Mouse (Mus musculus) common myeloid progenitor, adult 5-6 weeks (primary cell): ENCODE results near the gene Irf2. TPM values are rescaled to one million over a fixed set of nuclear protein-coding genes. Genes with fewer than 3 reads are reported as not detected.
A peak's percentile ranks its signal among the peaks of the same experiment; 100 is the strongest.

Experiments used
- ATAC-seq: replicated peaks from 2 replicates; pipeline ENCODE4 v1.8.0; 2016; ENCODE audit warnings: low read depth, mild to moderate bottlenecking, moderate TSS enrichment, inconsistent platforms; ENCODE audit not compliant: poor library complexity, severe bottlenecking
- total RNA-seq: library from RNA; stranded (forward); fragments of 200-1000, 187-1606 nt; gene quantifications from 2 replicates; pipeline ENCODE4 v1.2.3, GENCODE M21; 2017

Gene Irf2
- total RNA-seq, 1 experiment from 2014 or later: 60.4 TPM

DNA sequence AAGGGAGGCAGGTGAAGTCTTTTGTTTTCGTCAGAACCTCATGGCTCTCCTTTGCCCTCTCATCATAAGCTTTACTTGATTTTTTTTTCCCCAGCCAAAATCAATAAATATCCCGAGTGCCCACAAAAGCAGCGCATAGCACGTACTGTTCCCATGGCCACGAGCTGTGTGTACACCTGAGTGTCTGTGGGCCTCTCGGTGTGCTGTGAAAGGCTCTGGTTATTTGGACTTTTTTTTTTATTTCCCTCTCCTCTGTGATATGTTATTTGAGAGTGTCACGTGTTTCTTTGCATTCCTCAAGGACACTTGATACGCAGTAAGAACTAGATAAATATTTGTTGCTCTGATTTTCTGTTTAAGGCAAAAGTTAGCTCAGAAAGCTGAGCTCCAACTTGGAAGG lies 11.0 kb downstream of the Irf2 start:
- no peak for ATAC-seq

DNA sequence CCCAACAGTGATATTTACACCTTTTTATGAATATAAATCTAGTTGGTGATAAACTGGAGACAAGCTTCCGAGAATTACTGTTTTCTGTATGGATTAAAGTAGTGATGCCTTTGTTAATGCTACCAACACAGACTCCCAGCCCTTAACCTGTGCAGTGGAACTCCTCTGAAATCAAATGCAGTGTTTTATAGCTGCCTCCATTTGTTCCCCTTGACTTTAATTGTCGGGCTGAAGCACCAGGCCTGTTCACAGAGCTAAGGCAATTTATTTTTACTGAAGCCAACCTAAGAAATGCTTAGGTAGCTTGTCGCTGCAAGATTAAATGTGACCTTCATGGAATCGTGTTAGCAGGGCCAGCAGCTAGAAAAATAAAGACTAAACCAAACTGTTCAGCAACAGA lies 11.6 kb downstream of the Irf2 start:
- ATAC-seq: no peak

- 0 out of 2 replicates have a peak, but pooled peaks have one; percentile 23 for ATAC-seq
Measured at GRCm38 (mm10) chr8:46752986-46753385, 13.5 kb downstream of the Irf2 start.

GRCm38 (mm10) chr8:46754355-46754754 lies 14.8 kb downstream of the Irf2 start:
- no peak for ATAC-seq

- 0 out of 2 replicates have a peak, but pooled peaks have one; percentile 9 for ATAC-seq
Measured at GRCm38 (mm10) chr8:46755731-46756333, 16.3 kb downstream of the Irf2 start.

GRCm38 (mm10) chr8:46757613-46758012 lies 18.1 kb downstream of the Irf2 start:
- ATAC-seq: no peak

DNA sequence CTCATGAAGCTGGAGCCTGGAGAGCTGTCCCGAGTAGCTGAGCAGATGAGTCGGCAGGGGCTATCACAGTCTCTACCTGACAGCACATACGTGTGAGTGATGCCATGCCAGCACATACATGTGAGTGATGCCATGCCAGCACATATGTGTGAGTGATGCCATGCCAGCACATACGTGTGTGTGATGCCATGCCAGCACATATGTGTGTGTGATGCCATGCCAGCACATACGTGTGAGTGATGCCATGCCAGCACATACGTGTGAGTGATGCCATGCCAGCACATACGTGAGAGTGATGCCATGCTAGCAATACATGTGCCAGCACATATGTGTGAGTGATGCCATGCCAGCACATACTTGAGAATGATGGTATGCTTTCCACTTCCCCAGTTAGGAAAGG lies 18.6 kb downstream of the Irf2 start:
- ATAC-seq: no peak

GRCm38 (mm10) chr8:46758676-46759075 lies 19.1 kb downstream of the Irf2 start:
- no peak for ATAC-seq

GRCm38 (mm10) chr8:46759562-46759961 lies 20.0 kb downstream of the Irf2 start:
- ATAC-seq: no peak

DNA sequence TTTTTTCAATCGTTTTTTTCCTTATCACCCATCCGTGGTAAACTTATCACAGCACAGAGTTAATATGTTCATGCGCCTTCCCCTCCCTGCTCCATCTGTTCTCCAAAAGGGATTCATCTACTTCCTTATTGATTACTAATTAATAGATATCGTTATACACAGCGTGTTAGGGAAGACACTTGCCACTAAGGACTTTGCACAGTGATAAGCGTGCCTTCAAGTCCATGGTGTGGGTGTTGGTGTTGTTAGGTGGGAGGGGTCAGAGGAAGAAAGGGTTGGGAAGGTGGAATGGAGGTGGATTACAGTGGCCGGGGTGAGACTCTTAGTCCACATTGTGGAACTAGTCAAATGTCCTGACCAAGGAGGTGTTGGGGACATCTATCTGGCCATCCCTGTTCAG lies 21.2 kb downstream of the Irf2 start:
- no peak for ATAC-seq

DNA sequence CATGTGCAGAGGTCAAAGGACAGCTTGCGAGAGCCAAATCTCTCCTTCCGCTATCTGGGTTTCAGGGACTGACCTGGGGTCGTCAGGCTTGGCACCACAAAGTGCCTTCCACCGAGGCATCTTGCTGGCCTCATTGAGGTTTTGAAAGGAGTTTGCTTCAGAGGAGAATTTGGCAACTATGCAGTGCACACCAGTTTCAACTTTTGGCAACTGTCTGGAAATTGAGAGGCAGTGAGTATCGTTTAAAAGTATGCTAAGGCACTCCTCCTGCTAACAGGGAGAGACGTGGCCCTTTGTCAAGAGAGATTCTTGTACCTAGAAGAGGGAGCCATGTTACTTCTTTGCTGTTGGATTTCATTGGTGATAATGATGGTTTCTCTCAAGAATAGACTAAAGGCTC lies 21.9 kb downstream of the Irf2 start:
- ATAC-seq: no peak

DNA sequence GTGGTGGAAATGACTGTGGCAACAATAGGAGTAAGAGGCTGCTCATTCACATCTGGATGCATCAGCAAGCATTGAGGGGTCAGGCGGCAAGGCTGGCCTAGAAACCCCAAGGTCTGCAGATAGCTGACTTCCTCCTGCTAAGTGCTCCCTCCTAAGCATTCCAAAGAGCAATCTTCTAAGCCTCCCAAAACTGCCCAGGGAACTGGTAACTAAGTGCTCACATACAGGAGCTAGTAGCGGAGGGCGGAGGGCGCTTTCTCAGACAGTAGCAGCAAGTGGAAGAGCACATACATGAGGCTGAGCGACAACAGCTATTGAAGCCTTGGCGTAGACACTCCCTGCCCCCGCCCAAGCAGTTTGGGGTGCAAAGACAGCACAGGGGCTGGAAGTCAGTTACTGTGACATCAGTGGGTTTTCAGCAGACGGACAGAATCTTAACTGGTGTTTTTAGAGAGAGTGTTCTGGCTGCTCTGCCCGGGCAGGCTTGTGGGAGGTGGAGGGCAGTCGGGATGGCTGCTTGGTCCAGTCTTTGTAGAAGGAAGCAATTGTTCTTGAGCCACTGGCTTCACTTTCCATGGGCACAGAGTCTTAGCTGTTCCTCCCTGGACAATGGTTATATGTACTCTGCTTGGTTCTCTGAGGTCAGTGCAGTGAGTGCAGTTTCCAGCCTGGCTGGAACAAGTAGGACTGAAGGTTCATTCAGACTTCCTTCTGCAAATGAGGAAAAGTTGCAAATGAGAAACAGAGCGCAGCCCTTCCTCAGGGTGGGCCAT lies 30.1 kb downstream of the Irf2 start:
- ATAC-seq: no peak

GRCm38 (mm10) chr8:46770905-46771516 lies 31.5 kb downstream of the Irf2 start:
- no peak for ATAC-seq

GRCm38 (mm10) chr8:46772801-46773200 lies 33.3 kb downstream of the Irf2 start:
- ATAC-seq: peak; percentile 74

GRCm38 (mm10) chr8:46777760-46778460 lies 38.4 kb downstream of the Irf2 start:
- peak; percentile 85 for ATAC-seq

GRCm38 (mm10) chr8:46781067-46781657 lies 41.6 kb downstream of the Irf2 start:
- no peak for ATAC-seq

DNA sequence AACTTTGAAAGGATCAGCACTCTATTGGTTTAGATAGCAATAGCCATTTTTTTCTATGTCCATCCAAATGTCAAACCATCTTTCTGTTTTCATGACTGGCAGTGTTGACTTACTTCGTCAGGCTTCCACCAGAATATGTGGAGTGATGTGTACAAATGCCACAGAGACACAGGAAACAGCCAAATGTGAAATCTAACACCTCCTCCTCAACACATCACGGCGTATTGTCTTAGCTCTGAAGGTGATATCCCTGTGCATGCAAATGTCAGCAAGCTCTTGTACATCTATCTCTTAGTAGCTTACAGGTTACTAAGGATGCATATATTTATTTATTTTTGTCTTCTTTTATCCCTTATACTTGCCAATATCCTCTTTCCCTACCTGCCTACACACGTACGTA lies 42.7 kb downstream of the Irf2 start:
- no peak for ATAC-seq

GRCm38 (mm10) chr8:46785070-46785469 lies 45.5 kb downstream of the Irf2 start:
- ATAC-seq: no peak

- no peak for ATAC-seq
Measured at GRCm38 (mm10) chr8:46785926-46786325, 46.4 kb downstream of the Irf2 start.
